Mouse (Mus musculus): Measurements from ENCODE around the gene D10Jhu81e. TPM values are rescaled to one million over a fixed set of nuclear protein-coding genes. Genes with fewer than 3 reads are reported as not detected.

The D10Jhu81e gene
- total and polyA plus RNA-seq, 3 experiments, result 50.6 to 57.4 TPM; not detected in 1

DNA sequence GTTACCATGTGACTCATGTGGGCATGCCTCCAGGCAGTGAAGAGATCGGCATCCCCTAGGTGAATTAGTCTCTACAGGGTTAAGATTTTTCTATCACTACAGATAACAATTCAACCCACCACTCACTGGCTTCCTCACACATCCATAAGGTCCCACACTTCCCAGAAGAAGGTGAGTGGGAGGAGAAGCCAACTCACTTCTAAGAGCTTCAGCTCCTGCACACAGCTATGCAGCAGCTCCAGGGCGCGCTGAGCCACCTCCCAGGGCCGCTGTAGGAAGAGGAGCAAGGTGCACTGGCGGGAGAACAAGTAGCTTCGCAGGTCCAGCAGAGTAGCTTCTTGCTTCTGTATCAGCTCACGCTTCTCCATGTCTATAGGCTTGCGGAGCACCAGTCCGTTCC, 44.8 kb upstream of the D10Jhu81e start:
- Histone ChIP-seq H3K27me3 (ENCODE audit: control insufficient read depth in 1 of 2, insufficient read depth in 2 of 2, low read length in 2 of 2) (no peaks in the 10 kb centered on the region), H3K27ac (ENCODE audit: control insufficient read depth, low read depth, low read length) (no peak overlapping the region), H3K4me3 (ENCODE audit: control insufficient read depth in 1 of 2, insufficient read depth in 1 of 2, low read depth in 2 of 2, low read length in 2 of 2) (no peak overlapping the region), H3K9ac (ENCODE audit: control insufficient read depth, low read depth, low read length, poor library complexity, severe bottlenecking) (no peak overlapping the region), H3K79me2 (ENCODE audit: control insufficient read depth, insufficient read depth, low read length, poor library complexity) (no peaks in the 10 kb centered on the region), H3K4me1 (ENCODE audit: control insufficient read depth in 1 of 2, insufficient read depth in 2 of 2, low read length in 2 of 2) (no peaks in the 10 kb centered on the region), H3K9me3 (replicated peaks; ENCODE audit: insufficient read depth, low read length) (no peaks in the 10 kb centered on the region), H3K36me3 (ENCODE audit: control insufficient read depth in 1 of 2, insufficient read depth in 2 of 2, low read length in 2 of 2) (peaks cover 0 to 8% of the 10 kb centered on the region in 2 experiments; a peak in 2 of 4 replicates)
- DNase-seq (ENCODE audit: low read depth, low spot score), result no peak
- no peak for TF ChIP-seq MXI1 (IDR thresholded peaks at IDR 0.05; ENCODE audit: low read depth, low read length)
- TF ChIP-seq POLR2A (IDR thresholded peaks at IDR 0.05; ENCODE audit: control insufficient read depth in 1 of 2, insufficient read depth in 1 of 2, low read depth in 1 of 2, low read length in 2 of 2, poor library complexity in 1 of 2), result no peak
- TF ChIP-seq ETS1 (IDR thresholded peaks at IDR 0.05; ENCODE audit: low read depth, low read length), result no peak
- no peak for TF ChIP-seq MYC (IDR thresholded peaks at IDR 0.05; ENCODE audit: low read depth, low read length)
- no peak for TF ChIP-seq SIN3A (IDR thresholded peaks at IDR 0.05; ENCODE audit: low read length)
- no peak for TF ChIP-seq TCF12 (IDR thresholded peaks at IDR 0.05; ENCODE audit: low read depth, low read length)
- no peak for TF ChIP-seq CTCF (IDR thresholded peaks at IDR 0.05 in 2 of 3, conservative IDR thresholded peaks at IDR 0.05 in 1 of 3; ENCODE audit: control insufficient read depth in 1 of 3, insufficient read depth in 1 of 3, low read depth in 2 of 3, low read length in 3 of 3, poor library complexity in 1 of 3, severe bottlenecking in 1 of 3)
- no peak for TF ChIP-seq TAL1 (IDR thresholded peaks at IDR 0.05; ENCODE audit: low read length)
- TF ChIP-seq ZNF384 (IDR thresholded peaks at IDR 0.05; ENCODE audit: low read depth, low read length), result no peak
- TF ChIP-seq KAT2A (conservative IDR thresholded peaks at IDR 0.05; ENCODE audit: low read depth, low read length), result no peak
- no peak for TF ChIP-seq NRF1 (IDR thresholded peaks at IDR 0.05; ENCODE audit: insufficient read depth, low read depth, low read length, poor library complexity, severe bottlenecking)
- TF ChIP-seq JUND (IDR thresholded peaks at IDR 0.05; ENCODE audit: low read depth, low read length), result no peak
- TF ChIP-seq UBTF (IDR thresholded peaks at IDR 0.05; ENCODE audit: borderline replicate concordance, insufficient read depth, low read depth, low read length), result no peak
- no peak for TF ChIP-seq MAFK (IDR thresholded peaks at IDR 0.05; ENCODE audit: borderline replicate concordance, low read depth, low read length)
- no peak for TF ChIP-seq MAX (IDR thresholded peaks at IDR 0.05; ENCODE audit: low read length)
- no peak for TF ChIP-seq ZMIZ1 (IDR thresholded peaks at IDR 0.05; ENCODE audit: low read depth, low read length)
- TF ChIP-seq CHD1 (IDR thresholded peaks at IDR 0.05; ENCODE audit: low read depth, low read length), result no peak
- no peak for TF ChIP-seq HCFC1 (IDR thresholded peaks at IDR 0.05; ENCODE audit: low read depth, low read length)
- TF ChIP-seq POLR2AphosphoS2 (IDR thresholded peaks at IDR 0.05; ENCODE audit: low read length), result no peak

DNA sequence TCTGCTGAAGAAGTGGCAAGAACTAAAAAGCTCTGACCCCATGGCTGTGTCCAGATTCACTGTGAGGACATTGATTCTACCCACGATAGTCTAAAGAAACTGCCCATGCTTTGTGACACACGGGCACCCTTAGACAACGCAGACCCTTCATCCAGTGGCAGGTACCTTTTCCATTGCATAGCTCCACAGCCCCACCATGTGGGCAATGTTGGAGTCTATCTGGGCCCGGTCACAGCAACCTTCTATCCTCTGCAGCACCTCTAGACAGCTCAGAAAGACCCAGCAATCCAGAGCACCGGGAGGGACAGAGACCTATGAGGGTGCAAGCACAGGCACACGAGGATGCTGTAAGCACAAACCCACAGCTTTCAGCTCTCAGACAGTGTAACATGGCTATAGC, 41.7 kb upstream of the D10Jhu81e start:
- TF ChIP-seq MEF2A (IDR thresholded peaks at IDR 0.05; ENCODE audit: extremely low read depth, insufficient replicate concordance, low read depth, low read length, poor library complexity, severe bottlenecking), result no peak
- peak; percentile 24 to 51 (median 47); a peak in 5 of 6 replicates for TF ChIP-seq CTCF (IDR thresholded peaks at IDR 0.05 in 2 of 3, conservative IDR thresholded peaks at IDR 0.05 in 1 of 3; ENCODE audit: control insufficient read depth in 1 of 3, insufficient read depth in 1 of 3, low read depth in 2 of 3, low read length in 3 of 3, poor library complexity in 1 of 3, severe bottlenecking in 1 of 3)
- TF ChIP-seq HCFC1 (IDR thresholded peaks at IDR 0.05; ENCODE audit: low read depth, low read length), result no peak
- TF ChIP-seq GABPA (IDR thresholded peaks at IDR 0.05; ENCODE audit: low read depth, low read length), result no peak
- no peak for TF ChIP-seq POLR2AphosphoS5 (IDR thresholded peaks at IDR 0.05; ENCODE audit: borderline replicate concordance, low read depth, low read length)
- TF ChIP-seq RCOR1 (IDR thresholded peaks at IDR 0.05; ENCODE audit: low read depth, low read length), result no peak
- peak; percentile 8 for TF ChIP-seq RAD21 (IDR thresholded peaks at IDR 0.05; ENCODE audit: low read depth, low read length)
- no peak for TF ChIP-seq JUND (IDR thresholded peaks at IDR 0.05; ENCODE audit: low read depth, low read length)
- no peak for TF ChIP-seq GATA1 (IDR thresholded peaks at IDR 0.05; ENCODE audit: low read depth, low read length)
- TF ChIP-seq SMC3 (IDR thresholded peaks at IDR 0.05; ENCODE audit: low read depth, low read length), result peak; percentile 29; the same call in 1 of the 2 replicates
- TF ChIP-seq BHLHE40 (IDR thresholded peaks at IDR 0.05; ENCODE audit: borderline replicate concordance, low read depth, low read length), result no peak
- H3K27ac ChIP-seq (ENCODE audit: control insufficient read depth, low read depth, low read length), result no peak overlapping the region
- H3K4me1 ChIP-seq (ENCODE audit: control insufficient read depth in 1 of 2, insufficient read depth in 2 of 2, low read length in 2 of 2), result no peaks in the 10 kb centered on the region
- H3K4me3 ChIP-seq (ENCODE audit: control insufficient read depth in 1 of 2, insufficient read depth in 1 of 2, low read depth in 2 of 2, low read length in 2 of 2), result no peak overlapping the region
- H3K9ac ChIP-seq (ENCODE audit: control insufficient read depth, low read depth, low read length, poor library complexity, severe bottlenecking), result no peak overlapping the region
- H3K79me2 ChIP-seq (ENCODE audit: control insufficient read depth, insufficient read depth, low read length, poor library complexity), result no peaks in the 10 kb centered on the region
- peak; percentile 16 for DNase-seq (ENCODE audit: low read depth, low spot score)
- peaks cover 0 to 8% of the 10 kb centered on the region in 2 experiments; a peak in 2 of 4 replicates for H3K36me3 ChIP-seq (ENCODE audit: control insufficient read depth in 1 of 2, insufficient read depth in 2 of 2, low read length in 2 of 2)
- H3K9me3 ChIP-seq (replicated peaks; ENCODE audit: insufficient read depth, low read length), result no peaks in the 10 kb centered on the region
- H3K27me3 ChIP-seq (ENCODE audit: control insufficient read depth in 1 of 2, insufficient read depth in 2 of 2, low read length in 2 of 2), result no peaks in the 10 kb centered on the region
